Mouse (Mus musculus) 3134 (cell line): ENCODE measurements at regions not wholly inside any gene's neighbourhood (a gene's known extent, or its start where the extent isn't known, plus 50 kb on each side); places are given as distances from the start of the nearest gene placed in this dataset.

Experiments
- DNase-seq: peaks from one replicate; pipeline ENCODE4 v3.0.0-alpha.2; 2011; ENCODE audit warnings: low spot score; ENCODE audit not compliant: insufficient read length; ENCODE audit errors: extremely low read depth

DNA sequence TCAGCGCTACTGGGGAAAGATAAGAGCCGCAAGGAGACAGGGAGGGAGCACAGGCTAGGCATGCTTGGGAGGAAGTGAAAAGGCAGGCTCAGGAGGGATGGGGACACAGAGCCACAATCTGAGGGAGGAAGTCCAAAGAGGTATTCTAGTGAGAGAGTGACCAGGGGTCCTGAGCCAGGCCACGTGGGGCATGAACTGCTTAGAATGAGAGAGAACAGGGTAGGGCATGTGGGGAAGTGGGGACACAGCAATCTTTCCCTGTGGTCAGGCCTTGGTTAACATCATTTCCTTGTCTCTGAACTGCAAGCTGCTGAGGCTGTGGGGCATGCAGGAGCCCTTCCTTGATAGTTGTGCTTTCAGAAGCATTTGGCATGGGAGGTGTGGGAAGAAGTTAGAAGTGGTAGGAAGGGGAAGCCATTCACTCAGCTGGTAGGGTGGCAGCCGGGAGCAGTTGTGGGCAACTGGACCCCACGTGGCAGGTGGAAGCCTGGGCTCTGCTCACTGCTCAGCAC lies 92.2 kb upstream of the Igfbp7 start:
- no peak for DNase-seq

DNA sequence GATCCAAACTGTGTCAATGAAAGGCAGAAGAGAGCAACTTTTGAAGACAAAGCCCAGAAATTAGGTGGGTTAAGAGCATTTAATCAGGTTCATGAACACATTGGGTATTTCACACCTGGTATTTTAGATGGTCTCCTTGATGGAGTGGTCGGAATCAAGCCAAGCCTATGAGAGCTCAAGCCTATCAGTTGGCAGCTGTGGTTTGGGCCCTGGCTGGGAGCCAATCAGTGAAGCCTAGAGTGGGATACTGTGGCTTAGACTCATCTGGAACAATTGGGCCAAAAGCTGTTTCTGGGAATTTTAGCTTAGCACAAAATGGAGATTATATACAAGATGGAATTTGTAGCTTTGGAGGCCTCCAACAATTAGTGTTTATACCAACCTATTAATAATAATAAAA lies 86.8 kb upstream of the Igfbp7 start:
- DNase-seq = no peak

DNA sequence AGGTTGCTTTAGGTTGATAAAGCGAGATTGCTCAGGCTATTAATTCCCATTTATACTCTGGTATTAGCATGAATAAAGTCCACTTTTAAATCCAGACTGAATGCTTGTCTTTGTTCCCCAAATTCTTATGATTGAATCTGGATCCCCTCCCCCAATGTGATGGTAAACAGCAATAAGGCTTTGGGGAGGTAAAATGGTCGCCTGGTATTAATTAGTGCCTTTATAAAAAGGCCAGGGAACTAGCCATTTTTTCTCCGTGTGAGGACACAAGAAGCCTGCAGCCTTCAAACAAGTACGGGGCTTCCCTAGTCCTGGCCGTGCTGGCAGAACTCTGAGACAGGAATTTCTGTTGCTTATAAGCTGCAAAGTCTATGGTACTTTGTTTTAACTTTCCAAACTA lies 81.1 kb upstream of the Igfbp7 start:
- DNase-seq = no peak

DNA sequence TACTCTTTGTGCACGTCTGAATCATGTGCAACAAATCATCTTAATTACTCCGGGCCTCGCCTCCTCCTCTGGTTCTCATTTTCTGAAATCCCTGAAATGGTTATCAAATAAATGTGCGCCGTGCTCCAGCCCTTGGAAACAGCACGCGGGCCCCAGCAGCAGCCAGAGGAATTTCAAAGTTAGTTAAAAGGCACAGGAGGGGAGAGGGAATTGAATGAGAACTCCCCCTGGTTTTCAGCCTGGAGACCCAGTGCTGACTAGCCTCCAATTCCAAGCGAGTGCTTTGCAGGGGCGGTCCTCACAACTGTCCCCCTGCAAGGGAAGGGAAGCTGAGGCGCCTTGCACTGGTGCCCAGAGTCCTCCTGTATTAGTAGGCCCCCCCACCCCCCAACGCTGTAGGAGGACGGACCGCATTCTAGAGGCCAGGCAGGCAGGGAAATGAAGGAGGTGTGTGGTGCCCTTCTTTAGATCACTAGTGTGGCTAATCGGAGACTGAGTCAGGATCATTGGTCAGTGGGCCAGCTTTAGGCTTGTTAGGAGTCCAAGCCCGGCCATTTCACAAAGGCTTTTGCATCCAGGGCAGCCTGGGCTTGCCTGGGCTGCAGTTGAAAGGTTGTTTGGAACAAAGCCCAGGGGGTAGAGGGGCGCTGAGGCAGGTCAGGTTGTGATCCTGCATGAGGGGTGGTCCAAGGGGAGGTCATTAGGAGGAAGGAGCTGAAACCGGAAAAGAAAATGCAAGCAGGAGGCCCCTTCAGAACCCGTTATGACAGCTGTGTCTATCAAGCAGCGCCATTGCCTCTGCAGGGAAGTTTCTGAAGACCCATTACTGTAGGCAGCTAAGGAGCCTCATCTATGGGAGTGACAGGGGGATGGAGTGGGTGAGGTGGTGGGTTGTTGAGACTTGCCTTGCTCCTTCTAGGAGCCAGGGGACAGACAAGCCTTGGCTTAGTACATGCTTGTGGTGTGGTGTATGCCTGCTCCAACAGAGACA lies 80.3 kb upstream of the Igfbp7 start:
- DNase-seq = no peak

DNA sequence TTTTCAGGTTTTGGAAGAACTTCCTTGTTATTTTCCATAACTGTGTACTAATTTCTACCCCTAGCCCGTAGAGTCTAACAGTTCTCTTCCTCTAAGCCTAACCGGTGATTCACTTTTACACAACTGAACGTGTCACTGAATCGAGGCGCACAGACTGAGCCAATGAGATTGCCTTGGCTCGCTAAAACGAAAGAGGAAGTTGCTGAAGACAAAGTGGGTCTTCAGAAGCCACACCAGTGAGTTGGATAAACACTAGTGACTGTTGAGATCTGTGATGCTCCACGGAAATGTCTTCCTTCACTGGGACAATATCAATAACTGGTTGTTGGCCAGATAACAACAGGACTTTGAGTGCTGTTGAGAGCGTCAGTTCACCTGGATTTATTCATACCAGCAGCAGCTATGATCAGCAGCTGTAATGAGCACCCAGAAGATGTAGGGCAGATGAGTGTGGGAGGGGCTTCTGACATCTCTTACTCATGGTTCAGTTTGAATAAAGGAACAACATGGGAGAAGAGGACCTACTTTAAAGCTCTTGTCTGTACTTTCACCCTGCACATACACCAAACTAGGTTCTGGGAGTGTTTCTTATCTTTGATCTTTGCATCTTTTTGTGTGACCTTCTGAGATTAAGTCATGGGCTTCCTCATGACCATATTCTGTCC lies 75.3 kb upstream of the Igfbp7 start:
- no peak for DNase-seq

DNA sequence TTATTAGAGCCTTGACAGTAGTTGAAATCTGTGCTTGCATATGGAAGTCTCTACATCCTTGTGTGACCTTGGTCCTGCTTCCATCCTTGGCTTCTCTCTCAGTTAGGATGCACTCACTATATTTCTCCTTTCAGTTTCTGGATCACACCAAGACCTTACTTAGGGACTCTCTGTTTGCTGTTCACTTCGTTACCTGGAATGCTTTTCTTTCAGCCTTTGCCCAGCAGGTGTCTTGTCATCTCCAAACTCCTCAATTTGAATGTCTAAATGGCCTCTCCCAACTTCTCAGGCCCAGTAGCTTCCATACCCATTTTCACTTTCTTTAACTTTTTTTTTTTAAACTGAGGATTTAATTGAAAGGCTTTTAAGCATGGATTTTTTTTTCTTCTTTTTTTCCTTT lies 74.0 kb upstream of the Igfbp7 start:
- DNase-seq = no peak

DNA sequence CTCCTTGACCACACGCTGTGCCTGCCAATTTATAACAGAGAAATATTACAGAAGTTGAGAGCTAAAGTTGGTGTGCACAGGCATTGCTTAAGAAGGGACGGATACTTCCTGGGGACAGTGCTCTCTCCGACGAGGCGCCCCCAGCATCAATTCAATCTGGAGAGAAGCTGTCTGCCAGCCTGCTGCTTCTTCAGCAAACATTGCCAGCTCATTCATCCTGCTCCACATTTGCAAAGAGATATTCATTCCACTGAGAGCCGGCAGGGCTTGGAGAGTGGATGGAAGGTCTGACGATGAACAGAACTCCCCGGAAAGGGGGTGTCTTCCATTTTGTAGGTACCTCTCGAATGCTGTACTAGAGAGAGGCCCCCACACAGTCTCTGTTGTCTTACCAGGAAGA lies 70.0 kb upstream of the Igfbp7 start:
- DNase-seq = no peak

DNA sequence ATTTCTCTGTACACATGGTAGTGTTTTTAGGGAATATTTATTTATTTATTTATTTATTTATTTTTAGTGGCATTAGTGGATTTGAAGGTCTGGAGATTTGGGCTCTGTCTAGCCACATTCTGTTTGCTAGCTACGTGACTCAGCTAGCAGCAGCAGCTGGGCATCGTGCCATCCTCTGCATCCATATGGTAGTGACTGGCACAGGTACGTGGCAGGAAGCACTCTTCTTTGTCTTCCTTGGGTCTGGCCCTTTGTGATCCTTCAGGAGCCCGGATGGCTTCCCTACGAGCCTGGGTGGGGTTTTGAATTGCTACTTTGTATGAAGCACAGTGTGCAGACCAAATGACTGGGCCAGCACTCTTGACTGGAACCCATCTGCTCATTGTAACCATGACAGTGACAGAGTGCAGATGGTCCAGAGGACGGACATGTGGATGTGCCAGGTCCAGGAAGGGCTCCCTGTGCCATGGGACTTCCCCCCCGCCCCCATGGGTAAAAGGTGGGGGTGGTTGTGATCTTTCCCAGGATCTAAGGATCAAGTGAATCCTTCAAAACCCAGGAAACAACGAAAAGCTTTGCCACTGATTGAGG lies 66.2 kb upstream of the Igfbp7 start:
- DNase-seq = no peak

DNA sequence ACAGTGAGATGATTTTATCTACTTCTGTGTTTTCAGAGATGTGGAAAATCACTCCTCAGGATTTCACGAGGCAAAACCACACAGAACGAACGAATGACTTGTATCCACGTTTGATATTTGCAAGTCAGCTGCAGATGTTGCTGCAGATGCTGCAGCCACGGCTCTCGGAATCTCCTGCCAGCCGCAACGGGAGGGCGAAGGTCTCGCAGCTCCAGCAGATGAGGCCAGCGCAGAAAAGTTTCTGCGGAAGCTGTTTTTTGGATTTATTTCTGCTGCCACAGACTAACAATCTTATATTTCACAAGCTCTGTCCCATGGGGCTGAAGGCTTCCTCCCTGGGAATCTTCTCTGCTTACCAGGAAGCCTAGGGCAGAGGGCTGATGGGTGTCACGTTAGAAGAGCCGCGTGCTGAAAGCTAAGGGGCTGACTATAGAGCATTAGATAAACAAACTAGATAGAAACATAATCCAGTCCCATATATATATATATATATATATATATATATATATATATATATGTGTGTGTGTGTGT lies 61.5 kb upstream of the Igfbp7 start:
- DNase-seq = no peak

DNA sequence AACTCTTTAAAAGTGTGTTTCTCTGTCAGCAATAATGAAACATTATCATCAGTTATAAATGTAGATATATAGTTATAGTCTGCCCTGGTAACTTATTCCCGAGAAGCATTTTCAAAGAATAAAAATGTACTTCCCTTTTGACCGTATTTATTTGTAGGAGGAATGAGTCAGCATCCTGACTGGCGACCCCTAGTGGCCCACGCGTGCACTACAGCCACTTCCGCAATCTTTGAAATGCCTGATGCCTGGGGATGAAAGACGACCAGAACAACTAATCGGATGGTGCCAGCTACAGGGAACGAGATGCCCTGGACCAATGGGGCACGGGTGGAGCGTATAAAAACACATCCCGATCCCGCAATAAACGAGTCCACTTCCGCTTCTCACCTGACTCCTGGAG lies 60.6 kb upstream of the Igfbp7 start:
- DNase-seq = peak; percentile 32

DNA sequence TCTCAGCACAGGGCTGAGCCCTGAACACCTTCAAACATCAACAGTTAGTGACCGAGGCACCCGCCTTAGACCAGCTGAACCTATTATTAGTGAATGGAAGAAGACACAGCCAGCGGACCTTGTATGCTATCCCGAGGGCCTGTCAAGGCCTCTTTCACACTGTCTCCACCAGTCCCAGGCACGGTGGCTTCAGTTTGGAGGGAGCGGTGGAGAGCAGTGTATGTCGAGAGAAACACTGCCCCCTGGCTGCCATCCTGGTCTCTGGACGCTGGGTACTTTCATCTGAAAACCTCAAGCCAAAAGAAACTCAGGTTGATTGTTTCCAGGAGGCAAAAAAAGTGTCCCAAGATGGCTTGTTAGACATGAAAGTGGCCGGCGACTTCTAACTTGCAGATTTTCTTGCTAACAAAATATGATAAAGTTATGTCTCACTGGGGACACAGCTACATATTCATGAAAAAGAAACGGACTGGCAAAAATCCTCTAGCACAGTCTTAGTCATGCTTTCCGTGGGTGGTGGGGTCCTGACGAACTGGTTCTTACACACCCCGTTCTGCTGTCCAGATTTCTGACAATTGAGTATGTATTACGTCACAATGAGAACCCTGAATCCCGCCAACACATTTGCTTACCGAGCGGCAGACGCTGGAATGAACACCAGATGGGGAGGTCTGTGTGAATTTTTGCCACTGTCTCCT lies 57.2 kb upstream of the Igfbp7 start:
- DNase-seq = no peak

DNA sequence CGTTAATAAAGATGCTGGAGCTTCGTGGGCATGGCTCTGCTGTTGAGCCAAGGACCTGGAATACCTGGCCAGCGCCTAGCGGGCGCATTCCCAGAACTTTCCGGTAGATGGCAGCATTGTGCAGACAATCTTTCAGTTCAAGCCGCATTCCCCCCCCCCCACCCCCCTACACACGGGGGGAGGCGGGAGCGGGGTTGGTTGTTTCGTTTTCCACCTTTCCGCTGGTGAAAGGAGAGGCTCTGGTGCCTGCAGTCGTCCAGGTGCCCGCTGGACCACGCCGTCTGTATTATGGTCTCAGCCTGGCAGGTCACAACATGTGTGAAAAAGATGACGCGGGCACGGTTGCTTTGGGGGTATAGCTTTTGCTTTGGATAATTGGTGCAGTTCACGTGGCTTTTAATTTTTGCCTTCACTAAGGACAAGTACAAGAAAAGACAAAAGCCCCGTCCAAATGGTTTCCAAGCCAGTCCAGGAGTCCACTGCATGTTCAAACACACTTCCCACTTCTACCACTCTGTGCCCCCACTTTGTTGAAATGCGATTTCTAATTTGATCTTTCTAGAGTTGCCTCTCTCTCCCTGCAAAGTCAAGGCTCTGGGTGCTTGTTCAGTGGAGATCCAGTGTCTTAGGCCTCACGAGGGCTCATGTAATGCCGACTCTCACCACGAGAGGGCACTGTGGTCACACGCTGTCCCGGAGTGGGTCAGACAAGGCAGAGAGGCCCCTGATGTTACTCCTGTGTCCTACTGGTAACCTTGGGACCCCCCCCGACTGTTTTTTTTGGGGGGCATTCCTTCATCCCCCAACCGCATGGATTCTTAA lies 52.3 kb upstream of the Igfbp7 start:
- peak; percentile 82 for DNase-seq
